Mouse (Mus musculus): Measurements from ENCODE around the gene Unkl.

DNA sequence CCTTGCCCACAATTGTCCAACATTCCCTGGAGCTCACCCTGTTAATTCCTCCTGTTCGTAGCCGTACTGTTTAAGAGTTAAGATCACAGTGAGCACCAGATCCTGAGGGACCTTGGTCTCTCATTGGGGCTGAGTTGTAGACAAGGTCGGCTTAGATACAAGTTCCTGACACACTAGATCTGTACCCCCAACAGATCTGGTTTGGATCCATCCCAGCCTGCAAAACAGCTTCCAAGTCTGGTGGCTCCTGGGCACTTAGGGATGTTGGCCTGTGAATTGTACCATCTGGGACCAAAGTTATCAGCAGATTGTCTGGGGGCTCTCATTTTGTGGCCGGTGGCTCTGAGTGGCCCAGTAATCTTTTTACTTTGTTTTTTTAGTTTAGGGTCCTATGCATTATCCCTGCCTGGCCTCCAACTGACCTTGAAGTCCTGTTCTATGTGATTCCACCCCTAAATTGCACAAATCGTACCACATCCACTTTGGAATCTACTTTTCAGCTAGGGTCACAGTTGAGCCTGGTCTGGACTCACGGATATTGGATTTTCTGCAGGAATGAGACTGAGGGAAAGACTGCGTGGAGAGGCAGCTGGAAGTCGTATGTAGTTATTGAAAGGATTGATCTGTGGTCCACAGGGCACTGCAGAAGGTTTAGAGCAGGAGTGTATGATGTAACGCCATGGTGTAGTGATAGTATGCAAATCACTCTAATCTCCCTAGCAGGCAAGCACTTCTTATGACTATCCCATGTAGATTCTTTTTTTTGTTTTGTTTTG is 86.6 kb downstream of the Unkl start, which contains the start of gene Ube2i:
- TF ChIP-seq CTCF (IDR thresholded peaks at IDR 0.05; ENCODE audit: borderline replicate concordance, extremely low read depth, insufficient read depth, insufficient read length) (no peak), POLR2A (IDR thresholded peaks at IDR 0.05; ENCODE audit: borderline replicate concordance, extremely low read depth, insufficient read depth, insufficient read length, poor library complexity, severe bottlenecking) (no peak)

Measured in brain, embryonic 14.5 days (tissue).